Mouse (Mus musculus) heart, adult 2 months (tissue): ENCODE results near the gene Sema4c.
A peak's percentile ranks its signal among the peaks of the same experiment; 100 is the strongest.

ENCODE experiments used
- CTCF ChIP-seq: fragments of 200-600 bp; IDR thresholded peaks from 2 replicates; pipeline ENCODE4 v1.8.1; 2022; ENCODE audit warnings: antibody characterized with exemption, mild to moderate bottlenecking, moderate library complexity
- EP300 ChIP-seq: fragments of 200-500 bp; IDR thresholded peaks from 2 replicates; pipeline ENCODE4 v1.6.1; 2011; ENCODE audit warnings: low read depth, low read length, control low read depth; ENCODE audit not compliant: insufficient read depth

DNA sequence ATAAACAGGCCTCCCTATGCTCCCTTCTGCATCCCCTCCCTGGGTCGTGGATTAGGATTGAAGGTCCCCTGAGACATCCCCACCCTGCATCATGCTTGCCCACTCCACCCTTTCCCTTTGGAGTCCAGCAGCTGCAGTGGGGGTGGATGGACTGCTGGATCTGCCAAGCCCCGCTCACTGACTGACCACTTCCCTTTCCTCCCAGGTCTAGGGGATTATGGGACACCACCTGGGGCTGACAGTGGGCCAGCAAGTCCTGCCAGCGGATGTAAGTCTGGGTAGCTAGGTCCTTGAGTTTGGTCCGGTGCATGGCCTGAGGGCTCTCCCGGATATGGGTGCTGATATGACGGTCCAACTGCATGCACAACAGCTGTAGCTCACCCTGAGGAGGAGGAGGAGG lies 6.0 kb upstream of the Sema4c start:
- TF ChIP-seq CTCF (no peak), EP300 (peak; percentile 50; the same call in 1 of the 2 replicates)
